Mouse (Mus musculus) embryonic fibroblast, embryonic 13.5 days (primary cell): ENCODE data around the gene Sbp. TPM values are rescaled to one million over a fixed set of nuclear protein-coding genes. Genes with fewer than 3 reads are reported as not detected.
A peak's percentile ranks its signal among the peaks of the same experiment; 100 is the strongest.

Experiments
- H3K27ac ChIP-seq: 2 replicates; pipeline ENCODE4 v1.5.1; 2012; ENCODE audit warnings: low read length, control low read depth, inconsistent platforms; ENCODE audit not compliant: insufficient read depth
- H3K4me1 ChIP-seq: 2 replicates; pipeline ENCODE4 v1.6.1; 2011; ENCODE audit warnings: low read length; ENCODE audit not compliant: control insufficient read depth, insufficient read depth
- H3K4me3 ChIP-seq: 2 replicates; pipeline ENCODE4 v1.5.1; 2011; ENCODE audit warnings: mild to moderate bottlenecking, control low read depth, low read length; ENCODE audit not compliant: insufficient read depth
- CTCF ChIP-seq: IDR thresholded peaks from 2 replicates; pipeline ENCODE4 v1.5.1; 2011; ENCODE audit warnings: mild to moderate bottlenecking, control low read depth, low read length, moderate library complexity, borderline replicate concordance; ENCODE audit not compliant: insufficient read depth
- POLR2A ChIP-seq: IDR thresholded peaks from 2 replicates; pipeline ENCODE4 v1.6.1; 2011; ENCODE audit warnings: low read depth, mild to moderate bottlenecking, control low read depth, low read length, moderate library complexity
- polyA plus RNA-seq: library from polyadenylated mRNA; stranded (reverse); fragments of >200 nt; gene quantifications from 2 replicates; pipeline ENCODE4 v1.2.4, GENCODE M21; 2011; ENCODE audit warnings: low read depth; ENCODE audit not compliant: missing spikeins, insufficient read length

The Sbp gene
- polyA plus RNA-seq, 1 experiment, result not detected

- no peak for TF ChIP-seq CTCF
- no peak for TF ChIP-seq POLR2A
Measured at GRCm38 (mm10) chr17:23961573-23962122, 20.2 kb downstream of the Sbp start.

GRCm38 (mm10) chr17:23965805-23966425 lies 24.4 kb downstream of the Sbp start:
- TF ChIP-seq CTCF, result no peak
- TF ChIP-seq POLR2A, result no peak
- H3K27ac ChIP-seq, result no peak overlapping the region
- H3K4me3 ChIP-seq, result no peak overlapping the region
- H3K4me1 ChIP-seq, result no peaks in the 10 kb centered on the region

More at GRCm38 (mm10) chr17:23961573-23962122, 20.2 kb downstream of the Sbp start:
- H3K4me3 ChIP-seq, result no peak overlapping the region
- H3K4me1 ChIP-seq, result no peaks in the 10 kb centered on the region
- no peak overlapping the region for H3K27ac ChIP-seq

- Histone ChIP-seq H3K27ac (no peak overlapping the region), H3K4me3 (no peak overlapping the region)
- TF ChIP-seq POLR2A, result no peak
- no peak for TF ChIP-seq CTCF
Measured at GRCm38 (mm10) chr17:23966658-23967401, 25.4 kb downstream of the Sbp start.

GRCm38 (mm10) chr17:23968780-23969179 lies 27.3 kb downstream of the Sbp start:
- H3K27ac ChIP-seq, result no peak overlapping the region
- H3K4me1 ChIP-seq, result no peaks in the 10 kb centered on the region
- no peak for TF ChIP-seq CTCF
- no peak for TF ChIP-seq POLR2A
- H3K4me3 ChIP-seq, result no peak overlapping the region

More at GRCm38 (mm10) chr17:23966658-23967401, 25.4 kb downstream of the Sbp start:
- no peaks in the 10 kb centered on the region for H3K4me1 ChIP-seq

- no peaks in the 10 kb centered on the region for H3K4me1 ChIP-seq
- TF ChIP-seq CTCF (peak; percentile 81; the same call in 1 of the 2 replicates), POLR2A (no peak)
Measured at GRCm38 (mm10) chr17:23969231-23969630, 27.8 kb downstream of the Sbp start.

GRCm38 (mm10) chr17:23971315-23971714 lies 29.8 kb downstream of the Sbp start:
- no peak overlapping the region for H3K4me3 ChIP-seq
- TF ChIP-seq POLR2A (no peak), CTCF (no peak)
- H3K27ac ChIP-seq, result no peak overlapping the region
- H3K4me1 ChIP-seq, result no peaks in the 10 kb centered on the region

More at GRCm38 (mm10) chr17:23969231-23969630, 27.8 kb downstream of the Sbp start:
- H3K27ac ChIP-seq, result no peak overlapping the region
- no peak overlapping the region for H3K4me3 ChIP-seq

- TF ChIP-seq POLR2A, result no peak
- no peak for TF ChIP-seq CTCF
- Histone ChIP-seq H3K4me1 (peaks cover 5% of the 10 kb centered on the region), H3K27ac (no peak overlapping the region), H3K4me3 (no peak overlapping the region)
Measured at GRCm38 (mm10) chr17:23976665-23977064, 35.2 kb downstream of the Sbp start.

- Histone ChIP-seq H3K27ac (no peak overlapping the region), H3K4me1 (peaks cover 5% of the 10 kb centered on the region), H3K4me3 (no peak overlapping the region)
- no peak for TF ChIP-seq CTCF
- no peak for TF ChIP-seq POLR2A
Measured at GRCm38 (mm10) chr17:23979471-23979870, 38.0 kb downstream of the Sbp start.

- no peak within 1 kb of the TSS for H3K27ac ChIP-seq
- TF ChIP-seq CTCF (no peak), POLR2A (no peak)
- H3K4me1 ChIP-seq, result peaks cover 5% of the 10 kb centered on the region
- H3K4me3 ChIP-seq, result no peak within 1 kb of the TSS
Measured at GRCm38 (mm10) chr17:23980297-23980909, 38.9 kb downstream of the Sbp start, which contains the start of gene Prss30. TSS of gene Prss30 (minus strand) at chr17:23980566.

- Histone ChIP-seq H3K27ac (no peak overlapping the region), H3K4me3 (no peak overlapping the region), H3K4me1 (peaks cover 5% of the 10 kb centered on the region)
Measured at GRCm38 (mm10) chr17:23982912-23983311, 41.4 kb downstream of the Sbp start.

More at GRCm38 (mm10) chr17:23982912-23983311, 41.4 kb downstream of the Sbp start:
- TF ChIP-seq CTCF (no peak), POLR2A (no peak)
